Mouse (Mus musculus): ENCODE data around the gene Heatr9.

DNA sequence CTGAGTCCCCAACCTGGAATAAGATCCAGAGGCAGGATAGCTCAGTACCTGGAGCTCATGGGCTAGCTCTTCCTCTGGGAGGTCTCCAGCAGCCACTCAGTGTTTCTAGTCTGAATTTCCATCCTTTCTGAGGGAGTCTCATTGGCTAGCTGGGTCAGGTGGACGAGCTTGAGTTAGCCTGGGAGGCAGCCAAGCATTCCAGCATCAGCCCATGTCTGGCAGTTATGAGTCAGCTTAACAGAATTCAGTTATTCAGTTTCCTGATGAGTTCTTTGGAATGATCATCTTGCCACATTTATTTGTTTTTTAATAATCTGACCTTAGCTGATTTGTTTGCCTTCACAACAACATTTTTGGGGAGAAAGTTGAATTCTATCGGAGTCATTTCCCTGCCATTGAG lies 41.8 kb upstream of the Heatr9 start:
- no peak for TF ChIP-seq POLR2A (IDR thresholded peaks at IDR 0.05; ENCODE audit: control insufficient read depth, low read depth, low read length)
- TF ChIP-seq CTCF (IDR thresholded peaks at IDR 0.05; ENCODE audit: control insufficient read depth, insufficient read depth, insufficient replicate concordance, low read depth, low read length), result no peak
